Mouse (Mus musculus) cortical plate, adult 2 months (tissue): Measurements from ENCODE around the gene Atrx.

Source experiments
- CTCF ChIP-seq: fragments of 200-500 bp; IDR thresholded peaks from 2 replicates; pipeline ENCODE4 v1.5.1; 2011; ENCODE audit warnings: mild to moderate bottlenecking, control low read depth, low read length; ENCODE audit not compliant: insufficient read depth; ENCODE audit errors: extremely low read depth
- POLR2A ChIP-seq: fragments of 200-500 bp; IDR thresholded peaks from 2 replicates; pipeline ENCODE4 v1.6.1; 2011; ENCODE audit warnings: mild to moderate bottlenecking, low read length, control low read depth; ENCODE audit not compliant: insufficient read depth; ENCODE audit errors: extremely low read depth

DNA sequence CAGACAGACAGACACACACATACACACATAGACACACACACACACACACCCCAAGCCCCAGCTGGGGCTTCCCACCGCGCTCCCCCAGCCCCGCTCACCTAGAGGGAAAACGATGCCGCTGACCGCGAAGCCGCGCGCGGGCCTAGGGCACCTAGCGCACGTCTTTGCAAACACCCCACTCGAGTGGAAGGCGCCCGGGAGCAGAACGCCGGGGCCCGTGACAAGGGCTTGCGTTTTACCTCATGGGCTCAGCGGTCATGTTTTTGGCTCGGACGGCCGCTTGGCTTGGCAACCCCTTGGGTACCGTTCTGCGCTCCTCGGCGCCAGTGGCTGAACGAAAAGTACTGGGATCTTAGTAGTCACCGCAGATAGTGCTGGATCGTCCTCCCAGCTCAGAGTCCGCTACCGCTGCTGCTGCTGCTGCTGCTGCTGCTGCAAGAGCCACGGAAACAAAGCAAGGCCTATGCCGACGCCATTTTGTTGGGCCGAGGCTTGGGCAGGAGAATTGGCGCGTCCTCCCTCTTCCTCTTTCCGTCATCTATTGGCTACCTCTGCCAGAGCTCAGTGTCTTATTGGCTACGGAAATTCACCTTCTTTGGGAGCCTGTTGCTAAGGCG is at the start of gene Atrx:
- TF ChIP-seq POLR2A (peak; percentile 91), CTCF (no peak)
